ENCODE assay signal across 8 mouse cellular contexts in genomic region chr7:135716445-135716877, GRCm38 (mm10). TPM values are rescaled to one million over a fixed set of nuclear protein-coding genes. Genes with fewer than 3 reads are reported as not detected.
DNase-seq lines count a peak whose midpoint lies in the region; ATAC-seq and TF ChIP-seq lines count a peak whose summit lies in the region.

No protein-coding gene starts in this region.

- peak overlapping the region; percentile 86 for H3K27ac ChIP-seq in bone marrow, adult 2 months (ENCODE audit: control insufficient read depth, insufficient read depth, low read depth, low read length, poor library complexity)
- H3K27ac ChIP-seq in embryonic facial prominence, embryonic 14.5 days (replicated peaks; ENCODE audit: low read depth, low read length): no peak overlapping the region
- no peak overlapping the region for H3K27ac ChIP-seq in limb, embryonic 13.5 days
- no peak overlapping the region for H3K27ac ChIP-seq in midbrain, embryonic 15.5 days

- H3K9ac ChIP-seq in embryonic facial prominence, embryonic 14.5 days (ENCODE audit: low read depth, low read length): peak overlapping the region; percentile 91
- peak overlapping the region; percentile 90 for H3K9ac ChIP-seq in limb, embryonic 13.5 days
- H3K9ac ChIP-seq in midbrain, embryonic 15.5 days: peak overlapping the region; percentile 10; the same call in 1 of the 2 replicates

- H3K4me3 ChIP-seq in bone marrow, adult 2 months (replicated peaks; ENCODE audit: control insufficient read depth, low read depth, low read length): peak overlapping the region; percentile 84
- peak overlapping the region; percentile 88 for H3K4me3 ChIP-seq in embryonic facial prominence, embryonic 14.5 days (ENCODE audit: low read depth, low read length)
- H3K4me3 ChIP-seq in limb, embryonic 13.5 days: peak overlapping the region; percentile 90
- peak overlapping the region; percentile 77 for H3K4me3 ChIP-seq in midbrain, embryonic 15.5 days

- ATAC-seq in embryonic facial prominence, embryonic 14.5 days (ENCODE audit: low read depth): peak; percentile 98
- peak; percentile 98 for ATAC-seq in limb, embryonic 13.5 days (ENCODE audit: low FRiP score, low read depth)
- peak; percentile 98 for ATAC-seq in midbrain, embryonic 15.5 days (replicated peaks)

- H3K4me1 ChIP-seq in bone marrow, adult 2 months (ENCODE audit: control insufficient read depth, insufficient read depth, low read length): peaks cover 2% of the 10 kb centered on the region; the same call in 1 of the 2 replicates
- H3K4me1 ChIP-seq in embryonic facial prominence, embryonic 14.5 days (ENCODE audit: control insufficient read depth, insufficient read depth, low read length): peaks cover 22% of the 10 kb centered on the region
- peaks cover 31% of the 10 kb centered on the region for H3K4me1 ChIP-seq in limb, embryonic 13.5 days
- peaks cover 7% of the 10 kb centered on the region for H3K4me1 ChIP-seq in midbrain, embryonic 15.5 days

- WGBS in bone marrow, adult 2 months: under 1% methylated on average over 26 of the region's 28 CpGs
- WGBS in embryonic facial prominence, embryonic 14.5 days: under 1% methylated on average over 20 of the region's 28 CpGs
- under 1% methylated on average over 24 of the region's 28 CpGs for WGBS in limb, embryonic 13.5 days
- WGBS in midbrain, embryonic 15.5 days: 0% methylated on average over 24 of the region's 28 CpGs

- H3K4me2 ChIP-seq in embryonic facial prominence, embryonic 14.5 days (ENCODE audit: low read depth, low read length): peak overlapping the region; percentile 85
- peak overlapping the region; percentile 74 for H3K4me2 ChIP-seq in limb, embryonic 13.5 days (replicated peaks)
- H3K4me2 ChIP-seq in midbrain, embryonic 15.5 days: peak overlapping the region; percentile 99

- no peaks in the 10 kb centered on the region for H3K36me3 ChIP-seq in embryonic facial prominence, embryonic 14.5 days (ENCODE audit: control insufficient read depth, insufficient read depth, low read length)
- no peaks in the 10 kb centered on the region for H3K36me3 ChIP-seq in limb, embryonic 13.5 days
- H3K36me3 ChIP-seq in midbrain, embryonic 15.5 days (replicated peaks): no peaks in the 10 kb centered on the region

- peak; percentile 67; the same call in 1 of the 2 replicates for TF ChIP-seq POLR2A in bone marrow, adult 2 months (IDR thresholded peaks at IDR 0.05; ENCODE audit: borderline replicate concordance, control insufficient read depth, low read depth, low read length)

- peak; percentile 93 for DNase-seq in A20 (ENCODE audit: low read depth, low spot score)
- DNase-seq in embryonic facial prominence, embryonic 14.5 days (ENCODE audit: low spot score): peak; percentile 98
- peak; percentile 83 for DNase-seq in heart, adult 8-10 months (ENCODE audit: low spot score)
- peak; percentile 82 to 83 for DNase-seq in kidney, adult 8-10 months
- DNase-seq in spleen, adult 18-20 months: peak; percentile 75 to 76

- no peak for TF ChIP-seq CTCF in bone marrow, adult 2 months (IDR thresholded peaks at IDR 0.05; ENCODE audit: control insufficient read depth, insufficient read depth, low read length)

- H3K27me3 ChIP-seq in embryonic facial prominence, embryonic 14.5 days (replicated peaks; ENCODE audit: control insufficient read depth, insufficient read depth, low read length): no peaks in the 10 kb centered on the region
- H3K27me3 ChIP-seq in limb, embryonic 13.5 days: no peaks in the 10 kb centered on the region
- H3K27me3 ChIP-seq in midbrain, embryonic 15.5 days (replicated peaks): no peaks in the 10 kb centered on the region; the same call in 1 of the 2 replicates

- no peaks in the 10 kb centered on the region for H3K9me3 ChIP-seq in embryonic facial prominence, embryonic 14.5 days (ENCODE audit: control insufficient read depth, low read length)
- H3K9me3 ChIP-seq in limb, embryonic 13.5 days: no peaks in the 10 kb centered on the region
- H3K9me3 ChIP-seq in midbrain, embryonic 15.5 days: no peaks in the 10 kb centered on the region

RNA-seq across cellular contexts. Expression of gene Mki67, which starts 0.3 kb away (rescaled TPM):
- 203 and 249 TPM in 2 replicates for polyA plus RNA-seq in bone marrow, adult 2 months (2011; ENCODE audit: insufficient read depth, insufficient read length, low replicate concordance, missing spikeins)
- polyA plus RNA-seq in embryonic facial prominence, embryonic 14.5 days (2014; fragmentation: Nextera tagmentation; extraction: Ambion mirVana): 49.5 and 51.4 TPM in 2 replicates
- total RNA-seq in heart, adult 8-10 months (2022): 1 to 10 TPM in 1 of 4 experiments, under 1 TPM in 3; 0.41 to 2.4 (median 0.83) TPM
- 38.5 and 39.4 TPM in 2 replicates for polyA plus RNA-seq in limb, embryonic 13.5 days (2015; fragmentation: Nextera tagmentation; extraction: Ambion mirVana)
- polyA plus RNA-seq in midbrain, embryonic 15.5 days (2015; fragmentation: Nextera tagmentation; extraction: Ambion mirVana): 6.0 and 6.5 TPM in 2 replicates

Comparison
In these comparisons a context has a peak if more than half of its experiments do, and no peak if none do; other contexts are left out.
1. H3K9ac ChIP-seq: peak in every context shown above with its lines; median percentile 91 in embryonic facial prominence, embryonic 14.5 days; 90 in limb, embryonic 13.5 days; 10 in midbrain, embryonic 15.5 days.